Mouse (Mus musculus): ENCODE measurements at regions not wholly inside any gene's neighbourhood (a gene's known extent, or its start where the extent isn't known, plus 50 kb on each side); places are given as distances from the start of the nearest gene placed in this dataset.

DNA sequence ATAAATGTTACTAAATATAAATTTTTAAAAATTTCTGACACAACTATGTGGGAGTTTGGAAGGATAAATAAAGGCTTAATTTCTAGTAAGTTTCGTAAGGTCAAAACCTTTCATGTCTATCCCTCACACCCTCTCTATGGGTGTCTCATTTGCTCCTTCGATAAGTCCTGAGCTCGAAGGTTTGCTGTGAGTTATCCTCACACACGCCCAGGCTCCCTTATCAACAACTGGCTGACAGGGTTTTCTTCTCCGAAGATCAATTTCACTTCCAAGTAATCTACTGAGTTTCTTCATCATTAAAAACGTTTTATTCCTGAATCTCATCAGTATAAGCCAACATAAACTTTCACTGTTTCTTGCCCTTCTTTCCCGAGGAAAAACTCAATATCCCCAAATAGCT is 416.0 kb upstream of the Nudt12 start:
- Histone ChIP-seq H3K4me3 (replicated peaks; ENCODE audit: low read length) (no peak overlapping the region), H3K4me1 (ENCODE audit: control insufficient read depth, insufficient read depth, low read length) (no peaks in the 10 kb centered on the region), H3K9ac (ENCODE audit: low read depth, low read length, severe bottlenecking) (no peak overlapping the region), H3K9me3 (ENCODE audit: control insufficient read depth, low read length) (no peaks in the 10 kb centered on the region), H3K4me2 (replicated peaks; ENCODE audit: low read depth, low read length, severe bottlenecking) (no peak overlapping the region), H3K27me3 (ENCODE audit: control insufficient read depth, insufficient read depth, low read length) (no peaks in the 10 kb centered on the region), H3K36me3 (ENCODE audit: control insufficient read depth, insufficient read depth, low read length) (no peaks in the 10 kb centered on the region), H3K27ac (replicated peaks; ENCODE audit: low read depth, low read length) (no peak overlapping the region)
- ATAC-seq (ENCODE audit: low FRiP score, low read depth) (no peak), DNase-seq (ENCODE audit: low spot score) (no peak)
- 66% methylated on average over 7 of the region's 7 CpGs for WGBS
- TF ChIP-seq POLR2A (IDR thresholded peaks at IDR 0.05; ENCODE audit: borderline replicate concordance, extremely low read depth, insufficient read depth, insufficient read length): no peak

DNA sequence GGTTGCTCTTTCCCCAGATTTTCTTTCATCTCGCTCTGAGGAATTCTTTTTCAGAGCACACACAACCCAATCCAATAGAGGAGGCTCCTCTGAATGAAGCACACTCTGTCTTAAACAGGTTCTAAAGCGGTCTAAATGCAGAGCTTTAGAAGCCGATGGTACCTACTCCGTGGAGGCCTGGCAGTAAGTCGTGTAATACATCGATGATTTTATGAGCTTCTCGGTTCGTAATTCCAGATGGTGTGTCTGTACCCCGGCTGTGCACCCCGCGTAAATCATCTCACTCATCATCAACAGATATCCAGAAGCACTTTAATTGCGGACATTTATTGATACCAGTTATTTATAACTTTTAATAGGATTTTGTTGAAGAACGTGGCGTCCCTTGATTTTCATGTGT is 408.3 kb upstream of the Nudt12 start:
- Histone ChIP-seq H3K9me3 (ENCODE audit: control insufficient read depth, low read length) (no peaks in the 10 kb centered on the region), H3K4me2 (replicated peaks; ENCODE audit: low read depth, low read length, severe bottlenecking) (peak overlapping the region; percentile 46), H3K27ac (replicated peaks; ENCODE audit: low read depth, low read length) (no peak overlapping the region), H3K4me3 (replicated peaks; ENCODE audit: low read length) (peak overlapping the region; percentile 24), H3K4me1 (ENCODE audit: control insufficient read depth, insufficient read depth, low read length) (no peaks in the 10 kb centered on the region), H3K9ac (ENCODE audit: low read depth, low read length, severe bottlenecking) (peak overlapping the region; percentile 13; the same call in 1 of the 2 replicates), H3K27me3 (ENCODE audit: control insufficient read depth, insufficient read depth, low read length) (no peaks in the 10 kb centered on the region), H3K36me3 (ENCODE audit: control insufficient read depth, insufficient read depth, low read length) (no peaks in the 10 kb centered on the region)
- DNase-seq (ENCODE audit: low spot score) (peak; percentile 26), ATAC-seq (ENCODE audit: low FRiP score, low read depth) (peak; percentile 23; the same call in 1 of the 2 replicates)
- no peak for TF ChIP-seq POLR2A (IDR thresholded peaks at IDR 0.05; ENCODE audit: borderline replicate concordance, extremely low read depth, insufficient read depth, insufficient read length)
- WGBS: 13% methylated on average over 14 of the region's 14 CpGs

DNA sequence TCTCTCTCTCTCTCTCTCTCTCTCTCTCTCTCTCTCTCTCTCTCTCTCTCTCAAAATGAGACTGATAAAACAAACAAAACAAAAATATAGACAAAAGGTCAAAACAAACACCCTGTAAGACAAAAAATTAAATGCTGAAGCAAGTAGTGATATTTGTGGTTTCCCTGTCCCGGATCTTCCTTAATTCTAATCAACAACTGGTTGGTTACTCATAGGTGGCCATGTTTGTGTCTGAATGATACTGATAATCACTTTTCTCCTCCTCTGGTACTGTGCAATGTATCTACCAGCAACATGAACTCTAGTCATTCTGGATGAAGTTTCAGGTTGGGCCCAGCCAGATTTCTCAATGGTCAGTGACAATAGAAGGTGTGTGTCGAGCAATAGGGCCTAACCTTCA is 396.1 kb upstream of the Nudt12 start:
- no peak for TF ChIP-seq POLR2A (IDR thresholded peaks at IDR 0.05; ENCODE audit: borderline replicate concordance, extremely low read depth, insufficient read depth, insufficient read length)
- Histone ChIP-seq H3K9me3 (ENCODE audit: control insufficient read depth, low read length) (no peaks in the 10 kb centered on the region), H3K36me3 (ENCODE audit: control insufficient read depth, insufficient read depth, low read length) (no peaks in the 10 kb centered on the region), H3K4me1 (ENCODE audit: control insufficient read depth, insufficient read depth, low read length) (no peaks in the 10 kb centered on the region; the same call in 1 of the 2 replicates), H3K27me3 (ENCODE audit: control insufficient read depth, insufficient read depth, low read length) (no peaks in the 10 kb centered on the region), H3K4me2 (replicated peaks; ENCODE audit: low read depth, low read length, severe bottlenecking) (no peak overlapping the region), H3K27ac (replicated peaks; ENCODE audit: low read depth, low read length) (no peak overlapping the region), H3K4me3 (replicated peaks; ENCODE audit: low read length) (no peak overlapping the region), H3K9ac (ENCODE audit: low read depth, low read length, severe bottlenecking) (no peak overlapping the region)
- no peak for ATAC-seq (ENCODE audit: low FRiP score, low read depth)
- WGBS: 86% methylated on average over 2 of the region's 2 CpGs
- DNase-seq (ENCODE audit: low spot score): no peak

DNA sequence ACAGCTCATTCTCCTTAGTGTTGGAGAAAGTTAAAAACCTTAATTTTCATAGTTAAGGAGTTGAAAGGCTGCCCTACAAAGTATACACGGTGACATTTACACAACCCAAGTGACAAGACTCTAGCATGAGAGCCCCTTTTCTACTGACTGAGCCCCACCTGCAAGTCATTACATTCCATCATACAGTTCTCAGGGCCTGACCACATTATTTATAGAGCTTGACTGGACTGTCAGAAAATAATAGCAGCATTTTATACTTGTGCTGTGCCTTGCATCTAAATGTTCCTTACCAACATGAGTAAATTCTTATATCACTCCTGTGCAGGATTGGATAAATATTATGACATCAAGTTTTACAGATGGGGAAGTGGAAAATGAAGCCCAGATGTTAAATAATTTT is 391.4 kb upstream of the Nudt12 start:
- H3K27me3 ChIP-seq (ENCODE audit: control insufficient read depth, insufficient read depth, low read length): no peaks in the 10 kb centered on the region
- WGBS: 30% methylated on average over 1 of the region's 1 CpGs
- ATAC-seq (ENCODE audit: low FRiP score, low read depth): peak; percentile 67

DNA sequence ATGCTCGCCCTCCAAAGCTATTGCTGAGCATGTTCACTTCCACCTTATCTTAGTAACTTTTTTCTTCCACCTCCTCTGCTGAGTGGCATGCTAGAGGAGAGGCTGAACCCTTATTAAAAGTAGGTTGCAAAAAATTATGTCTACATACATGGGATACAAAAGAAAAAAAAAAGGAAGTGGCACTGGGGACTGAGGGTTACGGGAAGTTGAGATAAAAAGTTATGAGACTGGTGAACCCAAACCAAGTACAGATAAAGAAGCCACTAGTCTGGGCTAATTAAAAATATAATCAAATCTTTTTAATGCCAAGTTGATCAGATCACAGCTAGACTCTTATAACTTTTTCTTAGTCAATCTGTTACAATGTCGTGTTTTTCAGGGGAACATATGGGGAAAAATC is 384.2 kb upstream of the Nudt12 start:
- Histone ChIP-seq H3K4me1 (ENCODE audit: control insufficient read depth, insufficient read depth, low read length) (no peaks in the 10 kb centered on the region), H3K27ac (replicated peaks; ENCODE audit: low read depth, low read length) (no peak overlapping the region), H3K9me3 (ENCODE audit: control insufficient read depth, low read length) (no peaks in the 10 kb centered on the region), H3K4me2 (replicated peaks; ENCODE audit: low read depth, low read length, severe bottlenecking) (no peak overlapping the region), H3K27me3 (ENCODE audit: control insufficient read depth, insufficient read depth, low read length) (no peaks in the 10 kb centered on the region), H3K4me3 (replicated peaks; ENCODE audit: low read length) (no peak overlapping the region), H3K36me3 (ENCODE audit: control insufficient read depth, insufficient read depth, low read length) (no peaks in the 10 kb centered on the region), H3K9ac (ENCODE audit: low read depth, low read length, severe bottlenecking) (no peak overlapping the region)
- 86% methylated on average over 3 of the region's 3 CpGs for WGBS
- no peak for DNase-seq (ENCODE audit: low spot score)
- no peak for TF ChIP-seq POLR2A (IDR thresholded peaks at IDR 0.05; ENCODE audit: borderline replicate concordance, extremely low read depth, insufficient read depth, insufficient read length)
- no peak for ATAC-seq (ENCODE audit: low FRiP score, low read depth)

More for the DNA sequence above, 391.4 kb upstream of the Nudt12 start:
- H3K27ac ChIP-seq (replicated peaks; ENCODE audit: low read depth, low read length): no peak overlapping the region
- no peak overlapping the region for H3K4me3 ChIP-seq (replicated peaks; ENCODE audit: low read length)
- no peak for TF ChIP-seq POLR2A (IDR thresholded peaks at IDR 0.05; ENCODE audit: borderline replicate concordance, extremely low read depth, insufficient read depth, insufficient read length)
- H3K9ac ChIP-seq (ENCODE audit: low read depth, low read length, severe bottlenecking): no peak overlapping the region
- no peaks in the 10 kb centered on the region for H3K9me3 ChIP-seq (ENCODE audit: control insufficient read depth, low read length)
- H3K4me2 ChIP-seq (replicated peaks; ENCODE audit: low read depth, low read length, severe bottlenecking): no peak overlapping the region
- peak; percentile 20 for DNase-seq (ENCODE audit: low spot score)
- no peaks in the 10 kb centered on the region; the same call in 1 of the 2 replicates for H3K4me1 ChIP-seq (ENCODE audit: control insufficient read depth, insufficient read depth, low read length)
- H3K36me3 ChIP-seq (ENCODE audit: control insufficient read depth, insufficient read depth, low read length): no peaks in the 10 kb centered on the region

DNA sequence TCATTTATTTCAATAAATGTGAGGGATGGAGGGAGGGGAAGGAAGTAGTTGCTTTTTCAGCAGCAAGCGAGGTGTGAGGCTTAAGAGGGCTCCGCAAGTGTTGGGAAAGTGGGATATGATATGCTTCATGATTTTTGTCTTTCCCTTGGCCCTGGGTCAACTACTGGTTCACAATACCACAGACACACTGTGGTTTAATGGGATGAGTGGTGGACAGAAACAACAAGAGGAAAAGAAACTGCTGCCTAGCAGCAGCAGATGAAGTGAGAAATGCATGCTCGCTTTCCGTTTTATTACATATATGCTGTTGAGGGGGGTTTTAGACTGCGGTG is 369.9 kb upstream of the Nudt12 start:
- Histone ChIP-seq H3K36me3 (ENCODE audit: control insufficient read depth, insufficient read depth, low read length) (no peaks in the 10 kb centered on the region), H3K4me2 (replicated peaks; ENCODE audit: low read depth, low read length, severe bottlenecking) (peak overlapping the region; percentile 19), H3K4me1 (ENCODE audit: control insufficient read depth, insufficient read depth, low read length) (peaks cover 13% of the 10 kb centered on the region), H3K27ac (replicated peaks; ENCODE audit: low read depth, low read length) (0 out of 2 replicates have a peak overlapping the region, but pooled peaks have one; percentile 39), H3K4me3 (replicated peaks; ENCODE audit: low read length) (no peak overlapping the region), H3K27me3 (ENCODE audit: control insufficient read depth, insufficient read depth, low read length) (no peaks in the 10 kb centered on the region), H3K9me3 (ENCODE audit: control insufficient read depth, low read length) (no peaks in the 10 kb centered on the region), H3K9ac (ENCODE audit: low read depth, low read length, severe bottlenecking) (no peak overlapping the region)
- WGBS: 32% methylated on average over 5 of the region's 5 CpGs
- ATAC-seq (ENCODE audit: low FRiP score, low read depth) (peak; percentile 70), DNase-seq (ENCODE audit: low spot score) (peak; percentile 13)
- no peak for TF ChIP-seq POLR2A (IDR thresholded peaks at IDR 0.05; ENCODE audit: borderline replicate concordance, extremely low read depth, insufficient read depth, insufficient read length)
